Mouse (Mus musculus) kidney, adult 2 months (tissue): ENCODE measurements around the gene Lclat1. TPM values are rescaled to one million over a fixed set of nuclear protein-coding genes. Genes with fewer than 3 reads are reported as not detected.
A peak's percentile ranks its signal among the peaks of the same experiment; 100 is the strongest.

ENCODE experiments used
- DNase-seq: peaks from one replicate; pipeline ENCODE4 v3.0.0; 2021
- H3K27ac ChIP-seq: fragments of 200-500 bp; 2 replicates; pipeline ENCODE4 v1.5.1; 2012; ENCODE audit warnings: low read depth, low read length, control low read depth, inconsistent platforms; ENCODE audit not compliant: insufficient read depth
- H3K27me3 ChIP-seq: fragments of 200-500 bp; replicated peaks from 2 replicates; pipeline ENCODE4 v1.6.1; 2012; ENCODE audit warnings: mild to moderate bottlenecking, moderate library complexity, low read length, inconsistent platforms; ENCODE audit not compliant: control insufficient read depth, insufficient read depth
- H3K36me3 ChIP-seq: fragments of 200-500 bp; 2 replicates; pipeline ENCODE4 v1.6.1; 2012; ENCODE audit warnings: mild to moderate bottlenecking, moderate library complexity, low read length, inconsistent platforms; ENCODE audit not compliant: control insufficient read depth, insufficient read depth
- H3K4me1 ChIP-seq: fragments of 200-500 bp; 2 replicates; pipeline ENCODE4 v1.6.1; 2011; ENCODE audit warnings: low read length; ENCODE audit not compliant: control insufficient read depth, insufficient read depth
- H3K4me3 ChIP-seq: fragments of 200-500 bp; 2 replicates; pipeline ENCODE4 v1.5.1; 2011; ENCODE audit warnings: mild to moderate bottlenecking, low read depth, low read length, control low read depth; ENCODE audit not compliant: insufficient read depth
- CTCF ChIP-seq: fragments of 200-500 bp; conservative IDR thresholded peaks from 2 replicates; pipeline ENCODE4 v1.5.1; 2011; ENCODE audit warnings: low read depth, mild to moderate bottlenecking, control low read depth, low read length, moderate library complexity, mixed read lengths; ENCODE audit not compliant: insufficient read depth, insufficient read length
- POLR2A ChIP-seq: fragments of 200-500 bp; IDR thresholded peaks from one replicate; pipeline ENCODE4 v1.6.1; 2011; ENCODE audit warnings: low read depth, low read length, control low read depth
- WGBS: fragments of 180-500 bp; shearing (Covaris S2); methylation state at CpG from one replicate; pipeline ENCODE4 v1.1.7; 2018; 5-methylcytosine and 5-hydroxymethylcytosine counted together
- polyA plus RNA-seq: library from polyadenylated mRNA; depleted of rRNA; stranded (reverse); fragments of >200 nt; gene quantifications from 2 replicates; pipeline ENCODE4 v1.2.3, GENCODE M21; 2012

Lclat1 gene
- polyA plus RNA-seq, 1 experiment: 18.8 TPM

- no peaks in the 10 kb centered on the region for H3K4me1 ChIP-seq
- TF ChIP-seq CTCF (no peak), POLR2A (no peak)
- H3K4me3 ChIP-seq: no peak overlapping the region
- H3K27ac ChIP-seq: no peak overlapping the region
- DNase-seq: no peak
- WGBS: 64% methylated on average over 7 of the region's 7 CpGs
- H3K27me3 ChIP-seq: no peaks in the 10 kb centered on the region
- H3K36me3 ChIP-seq: no peaks in the 10 kb centered on the region
Observed at GRCm38 (mm10) chr17:73220746-73221145, 113.0 kb downstream of the Lclat1 start.

- no peak for TF ChIP-seq CTCF
- TF ChIP-seq POLR2A: no peak
- Histone ChIP-seq H3K27me3 (no peaks in the 10 kb centered on the region), H3K27ac (no peak overlapping the region), H3K4me3 (no peak overlapping the region), H3K36me3 (no peaks in the 10 kb centered on the region), H3K4me1 (no peaks in the 10 kb centered on the region)
- WGBS: 50% methylated on average over 7 of the region's 7 CpGs
- DNase-seq: no peak
Observed at GRCm38 (mm10) chr17:73222077-73222476, 114.3 kb downstream of the Lclat1 start.

- no peaks in the 10 kb centered on the region for H3K4me1 ChIP-seq
- DNase-seq: no peak
- no peaks in the 10 kb centered on the region for H3K27me3 ChIP-seq
- no peak overlapping the region for H3K27ac ChIP-seq
- no peak for TF ChIP-seq POLR2A
- no peak for TF ChIP-seq CTCF
- H3K4me3 ChIP-seq: no peak overlapping the region
- H3K36me3 ChIP-seq: no peaks in the 10 kb centered on the region
Observed at GRCm38 (mm10) chr17:73225442-73225841, 117.7 kb downstream of the Lclat1 start.

- Histone ChIP-seq H3K4me3 (no peak overlapping the region), H3K4me1 (no peaks in the 10 kb centered on the region), H3K36me3 (no peaks in the 10 kb centered on the region), H3K27me3 (no peaks in the 10 kb centered on the region), H3K27ac (no peak overlapping the region)
- DNase-seq: peak; percentile 10
- WGBS: 48% methylated on average over 5 of the region's 5 CpGs
- TF ChIP-seq CTCF (no peak), POLR2A (no peak)
Observed at GRCm38 (mm10) chr17:73225996-73226395, 118.2 kb downstream of the Lclat1 start.

- 92% methylated on average over 2 of the region's 2 CpGs for WGBS
- Histone ChIP-seq H3K27ac (no peak overlapping the region), H3K4me1 (no peaks in the 10 kb centered on the region), H3K27me3 (no peaks in the 10 kb centered on the region), H3K36me3 (no peaks in the 10 kb centered on the region), H3K4me3 (no peak overlapping the region)
- no peak for TF ChIP-seq POLR2A
- TF ChIP-seq CTCF: no peak
- no peak for DNase-seq
Observed at GRCm38 (mm10) chr17:73226595-73226994, 118.8 kb downstream of the Lclat1 start.

GRCm38 (mm10) chr17:73227361-73227760 is 119.6 kb downstream of the Lclat1 start:
- H3K4me1 ChIP-seq: no peaks in the 10 kb centered on the region
- H3K27ac ChIP-seq: no peak overlapping the region
- TF ChIP-seq CTCF: no peak
- TF ChIP-seq POLR2A: no peak
- DNase-seq: no peak
- no peak overlapping the region for H3K4me3 ChIP-seq
- H3K27me3 ChIP-seq: no peaks in the 10 kb centered on the region
- 97% methylated on average over 3 of the region's 3 CpGs for WGBS
- H3K36me3 ChIP-seq: no peaks in the 10 kb centered on the region

GRCm38 (mm10) chr17:73229445-73230155 is 121.8 kb downstream of the Lclat1 start:
- no peaks in the 10 kb centered on the region for H3K27me3 ChIP-seq
- no peak overlapping the region for H3K4me3 ChIP-seq
- no peak overlapping the region for H3K27ac ChIP-seq
- H3K4me1 ChIP-seq: no peaks in the 10 kb centered on the region
- no peaks in the 10 kb centered on the region for H3K36me3 ChIP-seq
- 92% methylated on average over 11 of the region's 11 CpGs for WGBS
- TF ChIP-seq POLR2A (no peak), CTCF (no peak)
- DNase-seq: no peak

GRCm38 (mm10) chr17:73230340-73230989 is 122.7 kb downstream of the Lclat1 start:
- no peak overlapping the region for H3K27ac ChIP-seq
- H3K27me3 ChIP-seq: no peaks in the 10 kb centered on the region
- no peak overlapping the region for H3K4me3 ChIP-seq
- WGBS: 94% methylated on average over 12 of the region's 12 CpGs
- no peak for TF ChIP-seq POLR2A
- TF ChIP-seq CTCF: no peak
- no peaks in the 10 kb centered on the region for H3K4me1 ChIP-seq
- no peak for DNase-seq
- H3K36me3 ChIP-seq: no peaks in the 10 kb centered on the region
